Mouse (Mus musculus): Measurements from ENCODE around the gene Capzb.

GRCm38 (mm10) chr4:139213935-139214371, 21.3 kb downstream of the Capzb start:
- TF ChIP-seq POLR2A (IDR thresholded peaks at IDR 0.05; ENCODE audit: low read depth, low read length) (no peak), CTCF (IDR thresholded peaks at IDR 0.05; ENCODE audit: extremely low read depth, insufficient read depth, insufficient read length, insufficient replicate concordance) (no peak)

Measured in spleen, adult 2 months (tissue).